Mouse (Mus musculus): ENCODE data around the gene Aqp2.

Gene Aqp2

DNA sequence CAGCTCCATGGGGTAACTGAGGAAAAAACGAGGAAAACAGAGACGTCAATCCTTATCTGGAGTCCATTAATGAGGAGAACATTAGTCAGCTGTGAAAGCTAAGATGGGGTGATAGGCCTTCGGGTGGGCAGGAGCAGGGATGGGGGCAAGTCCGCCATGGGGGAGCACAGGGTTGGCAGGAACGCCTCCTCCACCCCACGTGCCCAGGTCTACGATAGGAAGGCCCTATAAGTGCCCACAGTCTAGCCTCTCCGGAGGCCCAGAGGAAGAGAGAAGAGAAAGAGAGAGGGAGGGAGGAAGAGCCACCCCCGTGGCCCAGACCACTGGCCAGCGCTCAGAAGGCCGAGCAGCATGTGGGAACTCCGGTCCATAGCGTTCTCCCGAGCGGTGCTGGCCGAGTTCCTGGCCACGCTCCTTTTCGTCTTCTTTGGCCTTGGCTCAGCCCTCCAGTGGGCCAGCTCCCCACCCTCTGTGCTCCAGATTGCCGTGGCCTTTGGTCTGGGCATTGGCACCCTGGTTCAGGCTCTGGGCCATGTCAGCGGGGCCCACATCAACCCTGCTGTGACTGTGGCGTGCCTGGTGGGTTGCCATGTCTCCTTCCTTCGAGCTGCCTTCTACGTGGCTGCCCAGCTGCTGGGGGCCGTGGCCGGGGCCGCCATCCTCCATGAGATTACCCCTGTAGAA lies at the start of gene Aqp2:
Aqp2 (plus strand) TSS at position 254 of the 684 bp plus-strand sequence.
- peak; percentile 44 for DNase-seq (ENCODE audit: low spot score)

DNA sequence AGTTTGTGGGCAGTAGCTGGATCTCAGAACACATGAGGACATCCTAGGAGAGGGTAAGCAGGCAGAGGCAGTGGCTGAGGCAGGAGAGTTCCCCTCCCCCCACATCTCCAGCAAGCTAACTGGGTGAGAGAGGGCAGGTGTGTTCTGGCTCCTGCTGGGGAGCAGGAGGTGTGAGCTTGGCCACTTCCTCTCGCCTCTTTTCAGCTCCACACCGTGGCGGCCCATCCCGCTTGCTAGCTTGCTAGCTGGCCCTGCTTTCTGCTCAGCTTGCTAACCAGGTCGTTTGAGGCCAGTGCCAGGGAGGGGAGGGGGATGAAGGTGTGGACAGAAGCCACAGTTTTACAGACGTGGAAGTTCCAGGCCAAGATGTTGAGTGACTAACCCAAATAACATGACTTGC lies 47.7 kb upstream of the Aqp2 start:
- DNase-seq (ENCODE audit: low spot score), result no peak

DNA sequence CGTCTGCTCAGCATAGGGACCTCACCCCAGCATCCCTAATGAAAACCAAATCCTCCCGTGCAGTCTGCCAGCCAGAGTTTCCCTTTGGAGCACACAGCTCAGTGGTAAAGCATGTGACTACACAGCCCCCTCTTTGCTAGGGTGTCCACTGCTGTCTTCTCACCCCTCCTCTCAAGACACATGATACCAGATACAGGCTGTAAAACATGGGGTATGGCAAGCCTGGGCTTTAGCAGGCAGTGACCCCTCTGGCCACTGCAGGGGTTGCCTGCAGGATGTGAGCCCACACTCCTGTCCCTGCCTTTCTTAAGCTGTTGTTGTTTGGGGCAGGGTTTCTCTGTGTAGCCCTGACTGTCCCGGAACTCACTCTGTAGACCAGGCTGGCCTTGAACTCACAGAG lies 46.8 kb upstream of the Aqp2 start:
- no peak for DNase-seq (ENCODE audit: low spot score)

DNA sequence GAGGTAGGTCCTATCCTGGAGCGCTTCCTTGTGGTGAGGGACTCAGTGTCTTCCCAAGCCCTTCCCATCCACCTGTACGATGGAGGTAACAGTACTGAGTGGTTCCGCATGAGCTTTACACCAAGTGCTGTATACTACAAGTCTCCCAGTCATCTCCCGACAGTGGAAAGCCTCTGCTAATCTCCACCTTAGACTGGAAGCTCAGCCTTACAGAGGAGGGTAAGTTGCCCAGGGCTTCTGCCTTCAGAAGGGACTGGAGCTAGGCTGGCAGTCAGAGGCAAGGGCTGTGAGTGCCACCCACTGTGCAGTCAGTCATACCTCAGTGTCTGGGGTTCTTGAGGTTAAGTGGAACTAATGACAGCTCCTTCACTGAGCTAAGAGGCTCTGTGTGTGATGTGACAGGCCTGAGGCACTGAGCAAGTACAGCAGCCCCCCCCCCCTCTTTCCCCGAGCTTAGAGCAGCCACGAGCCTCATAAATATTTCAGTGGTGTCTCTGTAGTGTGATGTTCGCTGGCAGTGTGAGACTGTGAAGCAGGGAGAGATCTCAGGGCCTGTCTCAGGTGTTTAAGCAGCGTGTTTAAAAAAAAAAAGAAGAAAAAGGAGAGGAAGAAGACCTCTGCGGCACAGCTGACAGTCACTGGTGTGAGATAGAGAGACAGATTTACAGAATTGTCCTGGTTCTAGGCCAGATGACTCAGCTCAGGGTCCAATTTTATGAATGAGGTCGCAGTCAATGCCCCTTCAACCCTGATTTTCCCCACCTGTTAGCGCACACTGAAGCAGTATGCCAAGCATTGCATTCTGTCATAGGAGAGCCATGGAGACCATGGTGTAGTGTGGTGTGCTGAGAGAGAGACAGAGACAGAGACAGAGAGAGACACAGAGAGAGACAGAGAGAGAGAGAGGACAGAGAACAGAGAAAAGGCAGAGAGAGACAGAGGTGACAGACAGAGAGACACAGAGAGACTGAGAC lies 41.7 kb upstream of the Aqp2 start:
- DNase-seq (ENCODE audit: low spot score), result no peak

DNA sequence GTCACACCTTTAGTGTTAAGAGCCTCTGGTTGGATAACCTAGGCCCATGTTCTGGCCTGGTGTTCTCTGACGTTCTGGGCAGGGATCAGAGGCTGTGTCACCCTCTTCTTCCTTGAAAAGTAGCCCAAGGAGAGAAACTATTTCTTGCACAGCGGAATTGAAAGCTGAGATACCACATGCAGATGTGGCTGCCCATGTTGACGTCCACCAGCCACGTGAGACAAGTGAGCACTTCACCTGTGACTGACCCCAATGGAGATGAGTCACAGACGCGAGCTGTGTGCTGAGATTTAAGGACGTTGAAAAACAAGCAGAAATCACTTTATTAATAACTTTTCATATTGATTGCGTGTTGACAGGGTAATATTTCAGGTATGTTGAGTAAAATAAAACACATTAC lies 39.0 kb upstream of the Aqp2 start:
- DNase-seq (ENCODE audit: low spot score), result no peak

DNA sequence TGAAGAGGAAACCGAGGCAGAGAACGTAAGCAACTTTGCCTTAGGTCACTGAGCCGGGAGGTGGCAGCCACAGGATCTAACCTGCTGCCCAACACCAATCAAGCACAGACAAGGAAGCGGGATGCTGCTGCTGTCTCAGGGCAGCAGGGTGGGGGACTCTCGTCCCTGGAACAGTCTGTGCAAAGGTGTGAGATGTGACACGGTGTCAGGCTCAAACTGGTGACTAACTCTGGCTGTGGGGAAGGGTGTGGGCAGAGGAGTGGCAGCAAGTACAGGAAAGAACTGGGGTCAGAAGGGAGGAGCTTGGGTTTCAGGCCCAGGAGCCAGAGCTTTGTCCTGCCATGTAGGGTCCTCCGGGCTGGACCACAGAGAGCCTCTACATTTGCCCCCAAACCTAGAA lies 34.8 kb upstream of the Aqp2 start:
- DNase-seq (ENCODE audit: low spot score), result no peak

DNA sequence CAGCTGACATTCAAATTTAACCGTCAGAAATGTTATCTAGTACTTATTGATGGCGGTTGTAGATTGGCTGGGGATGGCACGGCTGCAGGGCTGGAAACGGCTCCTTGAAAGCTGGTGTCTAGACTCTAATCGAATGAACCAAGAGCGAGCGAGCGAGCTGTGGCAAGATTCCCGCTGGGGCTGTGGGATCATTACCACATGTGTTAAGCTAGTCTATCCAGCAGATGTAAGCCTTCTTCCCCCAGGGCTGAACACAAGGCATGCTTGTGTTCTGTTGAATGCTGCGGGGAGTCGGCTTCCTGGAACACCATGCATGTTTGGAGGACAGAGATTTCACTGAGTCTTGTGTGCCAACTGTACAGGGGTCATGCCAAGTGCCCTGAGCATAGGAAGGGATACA lies 32.3 kb upstream of the Aqp2 start:
- no peak for DNase-seq (ENCODE audit: low spot score)

DNA sequence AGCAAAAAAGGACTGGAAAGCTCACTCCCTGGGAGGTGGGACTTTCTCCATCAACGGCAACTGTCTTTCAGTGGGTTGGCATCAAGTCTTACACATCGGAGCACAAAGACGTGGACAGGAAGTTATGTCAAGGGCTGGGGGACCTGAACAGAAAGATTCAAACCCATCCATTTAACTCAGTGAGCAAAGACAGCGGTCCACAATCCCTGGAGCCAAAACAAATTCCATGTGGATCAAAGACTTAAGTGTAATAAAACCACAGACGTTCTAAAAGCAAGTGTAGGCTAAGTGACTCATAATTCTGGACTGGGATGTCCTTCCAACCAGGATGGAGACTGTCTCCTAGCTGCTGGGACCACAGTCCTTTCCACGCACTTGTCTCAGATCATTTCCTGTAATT lies 31.1 kb upstream of the Aqp2 start:
- DNase-seq (ENCODE audit: low spot score), result no peak

DNA sequence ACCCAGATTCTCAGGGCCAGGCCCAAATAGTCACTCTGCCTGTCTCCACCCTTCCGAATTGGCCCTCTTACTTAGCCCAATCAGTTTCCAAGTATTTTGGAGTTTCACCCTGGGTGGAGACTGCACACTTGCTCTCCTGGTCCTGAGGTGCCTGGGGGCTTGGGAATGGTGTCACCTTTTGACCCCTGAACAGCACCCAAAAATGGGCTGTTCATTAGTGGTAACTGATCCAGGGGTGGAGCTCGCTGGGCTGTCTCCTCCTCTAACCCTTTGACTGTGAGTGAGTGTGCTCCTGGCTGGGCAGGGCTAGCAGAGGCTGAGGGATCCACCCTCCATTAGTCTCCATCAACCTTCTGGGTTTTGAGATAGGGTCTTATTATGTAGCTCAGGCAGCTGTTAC lies 29.0 kb upstream of the Aqp2 start:
- no peak for DNase-seq (ENCODE audit: low spot score)

DNA sequence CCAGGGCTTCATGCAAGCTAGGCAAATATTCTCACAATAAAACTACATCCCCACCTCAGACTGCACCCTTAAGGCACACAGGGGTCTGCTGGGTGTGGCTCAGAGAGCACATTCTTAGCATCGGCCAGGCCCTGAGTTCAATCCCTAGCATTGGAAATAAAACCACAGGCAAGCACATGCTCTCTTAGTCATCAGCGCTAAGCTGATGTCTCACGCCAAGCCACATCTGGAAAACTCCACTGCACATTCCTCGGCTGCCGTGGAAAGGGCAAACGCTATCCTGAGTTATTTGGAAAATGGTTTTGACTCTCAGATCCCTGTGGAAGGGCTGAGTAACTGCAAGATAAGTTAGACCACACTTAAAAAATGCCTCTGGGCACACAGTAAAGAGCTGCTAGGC lies 25.1 kb upstream of the Aqp2 start:
- DNase-seq (ENCODE audit: low spot score), result no peak

DNA sequence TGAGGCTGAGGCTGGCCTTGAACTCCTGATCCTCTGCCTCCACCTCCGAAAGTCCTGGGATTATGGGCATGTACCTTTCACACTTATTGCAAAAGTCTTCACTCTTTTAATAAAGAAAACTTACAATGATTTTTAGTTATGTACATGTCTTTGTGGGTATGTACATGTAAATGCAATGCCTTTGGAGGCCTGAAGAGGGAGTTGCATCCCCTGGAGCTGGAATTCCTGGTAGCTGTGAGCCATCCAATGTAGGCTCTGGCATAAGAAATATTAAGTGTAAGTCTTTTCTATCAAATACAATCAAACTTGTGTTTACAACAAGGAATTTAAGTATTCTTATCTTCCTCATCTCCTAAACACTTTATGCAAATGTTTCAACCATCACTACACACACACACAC lies 19.9 kb upstream of the Aqp2 start:
- DNase-seq (ENCODE audit: low spot score), result no peak

DNA sequence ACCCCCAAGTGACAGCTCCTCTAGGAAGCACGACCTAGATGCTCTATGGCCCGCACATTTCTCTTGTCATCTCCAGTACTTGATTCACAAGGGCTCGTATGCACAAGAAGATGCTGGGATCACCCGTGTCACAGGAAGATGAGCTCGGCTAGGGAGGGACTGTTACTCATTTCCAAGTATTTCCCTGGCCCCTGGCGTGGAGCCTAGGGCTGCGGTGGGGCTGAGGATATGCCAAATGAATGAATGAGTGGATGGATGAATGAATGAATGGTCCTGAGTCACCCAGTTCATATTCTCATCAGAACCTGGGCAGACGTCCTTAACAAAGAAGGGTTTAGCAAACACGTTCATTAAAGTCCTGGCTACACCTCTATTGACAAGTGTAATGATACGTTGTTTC lies 18.6 kb upstream of the Aqp2 start:
- DNase-seq (ENCODE audit: low spot score), result no peak

DNA sequence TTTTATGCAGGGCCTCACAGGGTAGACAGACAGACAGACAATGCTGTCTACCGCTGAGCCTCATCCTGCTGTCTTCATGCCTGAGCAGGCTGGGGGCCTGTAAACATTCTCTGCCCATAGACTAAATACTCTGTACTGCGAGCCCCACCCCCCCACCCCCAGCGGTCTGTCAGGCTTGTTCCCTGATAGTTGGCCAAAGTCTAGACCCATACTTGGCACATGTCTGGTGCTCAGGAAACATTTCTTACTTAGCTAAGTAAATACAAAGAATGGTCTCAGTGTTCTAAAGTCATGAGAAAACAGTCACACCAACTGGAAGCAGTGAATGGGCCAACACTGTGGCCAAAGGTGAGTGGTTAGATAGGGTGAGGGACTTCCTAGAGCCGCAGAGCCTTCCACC lies 11.5 kb upstream of the Aqp2 start:
- DNase-seq (ENCODE audit: low spot score), result no peak

DNA sequence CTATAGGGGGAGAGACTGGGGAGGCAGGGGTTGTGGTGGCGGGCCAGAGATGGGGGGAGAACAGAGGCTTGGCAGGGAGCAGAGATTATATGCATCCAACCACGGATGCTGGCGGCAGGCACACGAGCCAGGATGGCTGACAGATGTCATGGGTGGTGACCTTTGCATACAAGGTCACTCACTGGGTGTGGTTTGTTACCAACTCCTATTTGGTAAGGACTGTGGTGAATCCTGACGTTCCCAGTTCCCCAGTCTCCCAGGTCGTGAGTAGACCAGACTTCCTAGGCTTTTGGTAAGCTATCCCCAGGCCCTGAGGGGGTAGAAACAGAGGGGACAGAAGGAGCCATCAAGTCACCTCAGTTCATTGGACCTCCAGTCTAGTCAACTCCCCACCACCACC lies 10.2 kb upstream of the Aqp2 start:
- no peak for DNase-seq (ENCODE audit: low spot score)

DNA sequence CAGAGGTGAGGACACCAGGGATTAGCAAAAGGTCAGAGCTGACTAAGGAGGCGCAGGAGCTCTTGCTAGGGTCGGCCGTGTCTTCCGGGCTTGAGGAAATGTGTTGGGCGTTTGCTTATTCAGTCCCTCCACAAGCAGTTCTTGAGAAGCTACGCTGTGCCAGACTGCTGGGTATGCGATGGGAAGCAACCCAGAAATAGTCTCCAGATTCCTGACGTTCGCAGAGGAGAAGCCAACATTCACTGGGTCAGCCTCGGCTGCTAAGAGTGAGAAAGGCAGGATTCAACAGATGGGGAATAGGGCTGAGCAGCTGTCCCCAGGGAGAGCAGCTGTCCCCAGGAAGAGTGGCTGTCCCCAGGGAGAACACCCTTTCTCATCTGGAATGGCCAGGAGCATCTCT lies 9.7 kb upstream of the Aqp2 start:
- DNase-seq (ENCODE audit: low spot score), result no peak

DNA sequence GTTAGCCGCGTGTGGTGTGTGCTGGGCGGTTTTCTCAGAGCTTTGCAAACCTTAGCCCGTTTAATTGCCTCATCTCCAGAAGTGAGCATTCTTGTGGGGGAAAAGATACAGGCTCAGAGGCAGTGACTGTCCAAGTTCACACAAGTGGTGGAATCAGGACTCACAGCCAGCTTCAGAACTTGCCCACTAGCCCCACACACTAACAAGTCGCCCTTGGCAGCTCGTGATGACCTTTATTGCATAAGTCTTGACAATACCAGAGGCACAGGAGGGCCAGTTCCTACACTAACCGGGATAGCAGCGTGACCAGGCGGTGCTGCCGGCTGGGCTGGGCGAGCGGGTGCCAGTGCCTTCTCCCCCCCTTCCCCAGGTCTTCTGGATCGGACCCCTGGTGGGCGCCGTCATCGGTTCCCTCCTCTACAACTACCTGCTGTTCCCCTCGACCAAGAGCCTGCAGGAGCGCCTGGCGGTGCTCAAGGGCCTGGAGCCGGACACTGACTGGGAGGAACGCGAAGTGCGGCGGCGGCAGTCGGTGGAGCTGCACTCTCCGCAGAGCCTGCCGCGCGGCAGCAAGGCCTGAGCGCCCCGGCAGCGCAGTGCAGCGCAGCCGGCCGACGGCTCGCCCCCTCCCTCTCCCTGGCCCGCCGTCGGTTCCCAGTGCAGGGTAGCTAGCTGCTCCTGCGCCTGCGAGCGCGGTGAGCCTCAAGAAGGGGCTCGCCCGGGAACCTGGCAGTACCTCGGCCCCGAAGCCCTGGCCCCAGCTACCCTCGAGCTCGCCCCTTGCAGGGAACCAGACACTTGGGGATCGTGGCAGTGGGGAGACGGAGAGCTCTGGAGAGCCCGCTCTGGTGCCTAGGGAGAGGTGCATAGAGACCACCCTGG lies 4.8 kb downstream of the Aqp2 start:
- DNase-seq (ENCODE audit: low spot score), result no peak

DNA sequence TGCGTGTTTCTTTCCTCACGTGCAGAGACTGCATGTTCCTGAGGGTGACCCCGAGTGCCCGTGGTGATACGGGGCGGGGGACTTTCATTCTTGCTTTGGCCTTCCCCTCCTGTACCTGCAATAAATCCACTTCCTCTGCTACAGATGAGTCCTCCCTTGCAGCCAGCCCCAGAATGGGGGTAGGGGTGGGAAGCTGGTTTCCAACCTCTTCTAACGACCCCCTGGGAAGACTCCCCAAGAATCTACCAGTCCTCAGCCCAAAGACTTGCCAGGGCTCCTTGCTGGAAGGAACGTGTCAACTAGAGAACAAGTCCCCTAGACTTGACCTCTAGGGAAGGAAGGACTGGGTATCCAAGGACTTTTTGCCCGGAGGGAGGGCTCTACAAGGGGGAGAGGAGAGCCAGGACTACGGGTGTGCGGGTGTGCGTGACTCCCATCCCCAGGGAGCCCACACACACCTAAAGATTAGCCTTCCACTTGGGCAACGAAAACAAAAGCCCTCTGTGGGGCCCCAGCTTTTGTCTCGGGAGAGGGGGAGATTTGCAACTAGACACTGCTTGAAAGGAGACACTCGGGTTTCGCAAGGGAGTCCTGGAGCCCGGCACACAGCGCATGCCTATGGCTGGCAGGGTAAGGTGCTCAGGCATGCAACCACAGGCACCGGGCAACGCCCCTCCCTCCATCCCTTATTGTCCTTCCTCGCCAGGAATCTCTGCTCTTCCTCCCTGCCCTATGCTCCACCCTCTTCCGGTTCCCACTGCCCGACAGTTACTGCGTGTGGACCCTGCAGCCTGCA lies 5.8 kb downstream of the Aqp2 start:
- no peak for DNase-seq (ENCODE audit: low spot score)

DNA sequence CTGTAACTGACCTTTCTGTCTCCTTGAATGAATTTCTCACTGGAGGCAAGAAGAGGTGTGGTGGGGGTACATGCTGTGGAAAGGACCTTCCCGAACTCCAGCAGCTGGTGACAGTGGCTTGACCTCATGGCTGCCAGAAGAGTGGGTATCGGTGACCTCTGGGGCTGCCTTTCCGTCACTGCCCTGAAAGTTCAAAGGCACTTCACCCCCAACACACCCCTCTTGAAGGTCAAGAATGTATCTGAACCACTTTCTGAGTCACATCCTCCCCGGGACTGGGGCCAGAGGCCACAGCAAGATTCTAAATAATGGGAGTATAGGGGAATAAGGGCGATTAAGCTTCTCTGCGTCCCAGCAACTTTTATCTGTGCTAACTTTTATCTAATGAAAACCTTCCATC lies 6.9 kb downstream of the Aqp2 start:
- no peak for DNase-seq (ENCODE audit: low spot score)

DNA sequence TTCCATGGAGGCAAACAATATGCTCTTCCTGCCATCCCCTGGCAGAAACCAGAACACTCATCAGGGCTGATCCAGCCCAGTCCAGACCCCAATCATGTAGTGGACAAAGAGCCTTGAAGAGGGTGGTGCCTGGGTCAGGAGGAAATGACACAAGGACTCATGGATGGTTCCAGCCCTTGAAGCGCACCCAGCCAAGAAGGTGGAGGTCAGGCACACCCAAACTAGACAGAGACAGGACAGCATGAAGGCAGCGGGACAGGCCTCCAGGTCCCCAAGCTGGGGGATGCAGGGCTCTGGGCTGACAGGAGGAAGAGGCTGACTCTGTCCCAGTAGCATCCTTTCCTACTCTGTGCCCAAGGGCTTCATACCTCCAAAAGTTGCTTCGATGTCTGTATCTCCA lies 7.7 kb downstream of the Aqp2 start:
- no peak for DNase-seq (ENCODE audit: low spot score)

DNA sequence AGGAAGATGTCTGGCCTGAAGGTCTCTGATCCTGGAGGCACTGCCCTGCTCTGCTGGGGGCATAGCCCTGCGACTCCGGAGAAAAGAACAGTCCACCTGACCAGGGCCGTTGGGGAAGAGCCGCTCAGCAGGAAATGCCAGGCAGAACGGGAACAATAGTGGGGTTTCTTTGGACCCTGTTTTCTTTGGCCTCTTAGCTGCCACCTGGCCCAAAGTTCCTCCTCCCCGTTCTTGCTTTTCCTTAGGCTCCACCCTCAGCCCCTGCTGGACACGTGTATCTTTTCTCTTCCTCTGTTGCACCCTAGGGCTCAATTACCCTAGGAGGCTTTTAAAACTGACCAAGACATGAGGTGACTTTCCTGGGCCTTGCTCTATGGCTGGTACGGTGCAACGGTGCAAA lies 10.4 kb downstream of the Aqp2 start:
- DNase-seq (ENCODE audit: low spot score), result no peak

DNA sequence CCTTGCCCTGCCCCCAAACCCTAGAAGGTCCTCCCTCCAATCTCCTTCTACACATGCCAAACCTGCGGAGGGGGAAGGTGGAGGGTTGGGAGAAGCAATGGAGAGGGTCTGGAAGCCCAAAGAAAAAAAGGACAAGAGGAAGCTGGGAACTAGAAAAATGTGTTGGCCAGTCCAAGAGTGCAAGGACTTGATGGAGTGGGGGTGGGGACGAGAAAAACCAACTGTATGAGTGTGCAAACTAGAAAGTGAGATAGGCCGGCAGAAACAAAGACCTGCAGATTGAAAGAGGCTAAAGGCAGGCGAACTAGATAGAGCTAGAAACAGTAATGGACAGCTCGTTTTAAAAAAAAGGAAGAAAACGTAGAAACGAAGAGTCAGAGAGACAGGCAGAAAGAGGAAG lies 10.8 kb downstream of the Aqp2 start:
- no peak for DNase-seq (ENCODE audit: low spot score)
